Mouse (Mus musculus): ENCODE measurements around the gene Uvrag. TPM values are rescaled to one million over a fixed set of nuclear protein-coding genes. Genes with fewer than 3 reads are reported as not detected.
A peak's percentile ranks its signal among the peaks of the same experiment; 100 is the strongest.

Gene Uvrag
- polyA plus RNA-seq, 1 experiment from 2014 or later, result 19.1 TPM

DNA sequence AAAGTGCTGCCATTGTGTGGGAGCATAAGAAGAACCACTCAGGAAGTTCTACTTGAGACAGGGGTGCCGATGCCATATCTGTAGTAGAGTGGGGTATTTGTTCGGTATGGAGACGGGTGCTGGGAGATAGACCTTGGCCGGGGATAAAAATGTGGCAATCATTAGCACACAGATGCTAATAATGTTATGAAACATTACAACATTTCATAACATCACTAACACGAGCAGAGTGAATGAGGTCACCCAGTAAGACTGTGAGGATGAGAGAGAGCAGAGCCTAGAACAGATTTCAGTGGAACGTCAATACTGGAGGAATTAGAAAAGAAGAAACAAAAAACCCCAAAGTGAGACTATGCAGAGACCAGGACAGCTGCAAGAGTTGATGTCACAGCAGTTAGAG is 116.2 kb downstream of the Uvrag start:
- Histone ChIP-seq H3K4me2 (no peak overlapping the region), H3K36me3 (no peaks in the 10 kb centered on the region), H3K4me1 (peaks cover 16% of the 10 kb centered on the region), H3K4me3 (replicated peaks) (no peak overlapping the region), H3K27ac (no peak overlapping the region), H3K27me3 (no peaks in the 10 kb centered on the region), H3K9me3 (replicated peaks) (no peaks in the 10 kb centered on the region), H3K9ac (no peak overlapping the region)
- no peak for ATAC-seq (replicated peaks; ENCODE audit: low FRiP score)
- 92% methylated on average over 6 of the region's 6 CpGs for WGBS

DNA sequence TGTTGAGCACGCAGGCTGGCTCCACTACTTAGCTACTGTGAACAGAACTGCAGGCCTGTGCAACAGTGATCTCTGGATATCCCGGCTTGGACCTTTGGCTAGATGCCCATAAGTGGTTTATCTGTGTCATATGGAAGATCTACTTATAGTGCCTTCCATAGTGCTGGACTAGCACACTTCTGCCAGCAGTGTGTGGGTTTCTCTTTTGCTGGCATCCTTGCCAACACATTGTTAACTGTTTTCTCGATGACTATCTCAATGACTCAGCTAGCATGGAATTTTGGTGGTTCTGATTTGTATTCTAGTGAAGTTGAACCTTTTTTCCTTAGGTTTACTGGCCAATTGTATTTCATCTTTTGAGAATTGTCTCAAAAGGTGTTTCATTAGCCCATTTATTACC is 117.0 kb downstream of the Uvrag start:
- Histone ChIP-seq H3K27ac (no peak overlapping the region), H3K4me3 (replicated peaks) (no peak overlapping the region), H3K27me3 (no peaks in the 10 kb centered on the region), H3K9ac (no peak overlapping the region), H3K36me3 (no peaks in the 10 kb centered on the region), H3K9me3 (replicated peaks) (no peaks in the 10 kb centered on the region), H3K4me2 (no peak overlapping the region), H3K4me1 (peaks cover 20% of the 10 kb centered on the region)
- 87% methylated on average over 3 of the region's 3 CpGs for WGBS
- no peak for ATAC-seq (replicated peaks; ENCODE audit: low FRiP score)

DNA sequence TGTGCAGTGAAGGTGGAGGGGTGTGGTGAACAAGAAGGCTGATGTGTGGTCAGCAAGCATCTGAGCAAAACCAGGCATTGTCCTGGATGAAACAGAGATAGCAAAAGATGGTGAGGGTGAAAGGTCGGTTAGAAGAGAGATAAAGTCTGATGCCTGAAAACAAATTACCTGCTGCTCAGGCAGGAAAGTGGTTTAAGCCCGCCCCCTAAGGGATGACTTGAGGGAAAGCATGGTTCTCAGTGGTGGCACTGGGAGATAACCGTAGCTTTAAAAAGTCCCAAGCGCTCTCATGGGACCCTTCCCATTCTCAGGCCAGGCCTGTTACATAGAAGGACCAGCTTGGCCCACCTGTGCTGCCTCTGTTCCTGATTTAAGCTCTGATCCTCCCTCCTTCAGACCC is 119.7 kb downstream of the Uvrag start:
- no peaks in the 10 kb centered on the region for H3K36me3 ChIP-seq
- no peaks in the 10 kb centered on the region for H3K9me3 ChIP-seq (replicated peaks)
- peaks cover 21% of the 10 kb centered on the region for H3K4me1 ChIP-seq
- no peak for ATAC-seq (replicated peaks; ENCODE audit: low FRiP score)
- H3K4me3 ChIP-seq (replicated peaks), result no peak overlapping the region
- 46% methylated on average over 4 of the region's 4 CpGs for WGBS
- no peaks in the 10 kb centered on the region for H3K27me3 ChIP-seq
- H3K27ac ChIP-seq, result no peak overlapping the region
- H3K4me2 ChIP-seq, result no peak overlapping the region
- H3K9ac ChIP-seq, result no peak overlapping the region

DNA sequence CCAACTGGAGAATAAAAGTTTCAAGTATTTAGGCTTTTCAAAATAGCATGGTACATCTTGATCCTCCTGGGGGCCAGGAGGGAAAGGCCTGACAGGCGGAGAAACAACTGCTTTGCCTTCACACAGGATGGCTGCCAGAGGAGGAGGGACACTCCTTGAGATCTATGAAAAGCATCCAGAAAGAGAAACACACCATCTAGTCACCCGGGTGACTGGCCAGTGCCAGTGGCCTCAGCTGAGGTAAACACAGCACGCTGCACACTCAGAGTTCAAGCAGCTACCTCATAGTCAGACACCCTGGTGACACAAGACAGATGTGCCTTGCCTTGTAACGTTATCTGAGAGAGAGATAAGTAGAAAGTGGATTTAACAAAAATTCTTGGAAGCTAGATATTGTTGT is 120.6 kb downstream of the Uvrag start:
- 0 out of 2 replicates have a peak overlapping the region, but pooled peaks have one; percentile 5 for H3K27ac ChIP-seq
- peaks cover 29% of the 10 kb centered on the region for H3K4me1 ChIP-seq
- H3K9ac ChIP-seq, result no peak overlapping the region
- no peak for ATAC-seq (replicated peaks; ENCODE audit: low FRiP score)
- no peaks in the 10 kb centered on the region for H3K9me3 ChIP-seq (replicated peaks)
- WGBS, result 38% methylated on average over 4 of the region's 4 CpGs
- no peak overlapping the region for H3K4me2 ChIP-seq
- no peak overlapping the region for H3K4me3 ChIP-seq (replicated peaks)
- H3K27me3 ChIP-seq, result no peaks in the 10 kb centered on the region
- H3K36me3 ChIP-seq, result no peaks in the 10 kb centered on the region

GRCm38 (mm10) chr7:99017224-99017844 is 123.6 kb downstream of the Uvrag start:
- H3K4me1 ChIP-seq, result peaks cover 34% of the 10 kb centered on the region
- WGBS, result 77% methylated on average over 2 of the region's 2 CpGs
- no peaks in the 10 kb centered on the region for H3K9me3 ChIP-seq (replicated peaks)
- no peak overlapping the region for H3K27ac ChIP-seq
- no peaks in the 10 kb centered on the region for H3K36me3 ChIP-seq
- H3K9ac ChIP-seq, result no peak overlapping the region
- no peak for ATAC-seq (replicated peaks; ENCODE audit: low FRiP score)
- H3K4me3 ChIP-seq (replicated peaks), result no peak overlapping the region
- no peaks in the 10 kb centered on the region for H3K27me3 ChIP-seq
- H3K4me2 ChIP-seq, result no peak overlapping the region

- no peak for ATAC-seq (replicated peaks; ENCODE audit: low FRiP score)
- H3K4me3 ChIP-seq (replicated peaks), result no peak overlapping the region
- H3K9me3 ChIP-seq (replicated peaks), result no peaks in the 10 kb centered on the region
- peaks cover 36% of the 10 kb centered on the region for H3K4me1 ChIP-seq
- H3K4me2 ChIP-seq, result peak overlapping the region; percentile 42
- H3K27me3 ChIP-seq, result no peaks in the 10 kb centered on the region
- H3K9ac ChIP-seq, result no peak overlapping the region
- no peak overlapping the region for H3K27ac ChIP-seq
- H3K36me3 ChIP-seq, result no peaks in the 10 kb centered on the region
- WGBS, result 48% methylated on average over 8 of the region's 8 CpGs
Observed at GRCm38 (mm10) chr7:99015914-99016313, 125.0 kb downstream of the Uvrag start.

DNA sequence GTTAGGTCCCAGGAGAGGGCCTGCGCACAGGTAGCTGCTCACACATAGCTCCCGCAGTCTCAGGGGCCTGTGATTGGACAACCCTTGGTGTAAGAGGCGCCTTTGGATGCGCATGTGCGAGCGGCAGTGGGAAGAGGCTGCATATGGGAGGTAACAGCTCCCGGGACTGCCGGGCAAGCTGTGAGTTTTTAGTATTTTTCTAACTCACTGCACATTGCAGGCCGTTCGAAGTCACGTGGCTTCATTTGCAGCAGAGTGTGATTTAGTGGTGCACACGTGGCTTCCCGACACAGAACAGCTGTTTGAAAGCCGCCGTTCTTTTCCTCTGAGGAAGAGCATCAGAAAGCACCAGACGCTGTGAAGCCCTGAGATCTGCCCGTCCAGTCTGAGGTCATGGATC is 125.5 kb downstream of the Uvrag start:
- no peaks in the 10 kb centered on the region for H3K9me3 ChIP-seq (replicated peaks)
- H3K9ac ChIP-seq, result no peak overlapping the region
- H3K4me2 ChIP-seq, result peak overlapping the region; percentile 42
- 22% methylated on average over 17 of the region's 17 CpGs for WGBS
- peak overlapping the region; percentile 1; the same call in 1 of the 2 replicates for H3K4me3 ChIP-seq (replicated peaks)
- H3K4me1 ChIP-seq, result peaks cover 32% of the 10 kb centered on the region
- ATAC-seq (replicated peaks; ENCODE audit: low FRiP score), result peak; percentile 77
- H3K27me3 ChIP-seq, result no peaks in the 10 kb centered on the region
- H3K36me3 ChIP-seq, result no peaks in the 10 kb centered on the region
- peak overlapping the region; percentile 32; the same call in 1 of the 2 replicates for H3K27ac ChIP-seq

GRCm38 (mm10) chr7:99014620-99015019 is 126.3 kb downstream of the Uvrag start:
- H3K27me3 ChIP-seq, result no peaks in the 10 kb centered on the region
- H3K9ac ChIP-seq, result no peak overlapping the region

DNA sequence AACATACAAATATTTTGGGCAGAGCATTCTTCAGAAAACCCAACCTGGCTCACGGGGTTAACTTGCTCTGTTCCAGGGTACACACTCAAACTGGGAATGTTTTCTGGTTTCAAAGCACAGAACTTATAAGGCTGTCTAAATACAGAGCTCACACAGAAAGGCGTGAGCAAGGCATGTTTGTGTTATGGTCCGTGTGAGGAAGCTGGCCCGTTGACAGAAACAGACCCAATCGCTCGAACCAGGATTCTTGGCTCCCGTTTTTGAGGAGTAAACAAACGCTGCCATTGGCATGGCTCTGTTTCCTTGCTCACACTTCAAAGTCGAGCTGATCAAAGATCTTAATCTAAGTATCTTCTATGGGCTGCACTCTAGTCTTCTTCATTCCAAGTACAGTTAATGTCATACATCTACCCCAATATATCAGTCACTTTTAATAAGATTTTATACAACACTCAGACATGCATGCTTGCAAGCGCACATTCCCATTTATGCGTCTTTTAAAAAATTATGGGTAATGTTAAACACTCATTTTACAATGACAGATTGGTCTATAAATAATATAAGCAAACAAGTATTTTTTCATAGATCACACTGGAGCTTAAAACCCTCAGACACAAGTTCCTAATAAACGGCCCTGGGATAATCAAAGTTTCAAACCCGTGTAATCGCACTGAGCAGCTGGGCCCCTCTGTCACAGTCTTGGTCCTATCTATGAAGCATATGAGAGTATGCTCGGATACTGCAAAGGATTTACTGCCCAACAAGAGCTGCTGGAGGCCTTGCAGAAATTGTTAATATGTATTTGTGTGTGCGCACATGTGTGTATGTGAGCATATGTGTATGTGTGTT is 133.2 kb downstream of the Uvrag start:
- 71% methylated on average over 16 of the region's 16 CpGs for WGBS
- no peak for ATAC-seq (replicated peaks; ENCODE audit: low FRiP score)
- no peaks in the 10 kb centered on the region for H3K27me3 ChIP-seq
- H3K9ac ChIP-seq, result no peak overlapping the region
- no peak overlapping the region for H3K4me3 ChIP-seq (replicated peaks)
- H3K4me1 ChIP-seq, result peaks cover 7% of the 10 kb centered on the region; the same call in 1 of the 2 replicates
- no peaks in the 10 kb centered on the region for H3K9me3 ChIP-seq (replicated peaks)
- H3K4me2 ChIP-seq, result no peak overlapping the region
- 0 out of 2 replicates have a peak, but pooled peaks cover 4% of the 10 kb centered on the region for H3K36me3 ChIP-seq
- H3K27ac ChIP-seq, result 0 out of 2 replicates have a peak overlapping the region, but pooled peaks have one; percentile 4

More at GRCm38 (mm10) chr7:99014620-99015019, 126.3 kb downstream of the Uvrag start:
- Histone ChIP-seq H3K36me3 (no peaks in the 10 kb centered on the region), H3K4me1 (peaks cover 26% of the 10 kb centered on the region), H3K9me3 (replicated peaks) (no peaks in the 10 kb centered on the region), H3K27ac (no peak overlapping the region), H3K4me2 (no peak overlapping the region), H3K4me3 (replicated peaks) (no peak overlapping the region)
- no peak for ATAC-seq (replicated peaks; ENCODE audit: low FRiP score)
- 65% methylated on average over 4 of the region's 4 CpGs for WGBS

DNA sequence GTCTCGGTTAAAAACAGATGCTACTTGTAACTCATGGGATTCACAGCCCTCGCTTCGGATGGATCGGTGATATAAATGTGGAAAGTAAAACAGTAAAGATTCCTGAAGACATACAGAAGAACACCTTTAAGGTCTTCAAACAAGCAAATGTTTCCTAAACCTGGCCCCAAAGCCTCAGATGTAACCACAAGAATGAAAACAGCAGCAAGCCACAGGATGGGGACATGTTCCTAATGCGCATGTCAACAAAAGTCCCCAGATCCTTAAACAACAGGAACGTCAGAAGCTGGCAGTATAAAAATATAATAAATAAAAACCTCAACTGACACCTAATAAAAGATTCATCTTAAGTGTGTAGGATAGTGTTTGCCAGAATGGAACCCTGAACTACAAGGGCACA is 137.7 kb downstream of the Uvrag start:
- WGBS, result 80% methylated on average over 6 of the region's 6 CpGs
- Histone ChIP-seq H3K4me3 (replicated peaks) (no peak overlapping the region), H3K9ac (no peak overlapping the region), H3K9me3 (replicated peaks) (no peaks in the 10 kb centered on the region), H3K4me2 (no peak overlapping the region), H3K27ac (no peak overlapping the region), H3K4me1 (no peaks in the 10 kb centered on the region), H3K27me3 (no peaks in the 10 kb centered on the region), H3K36me3 (0 out of 2 replicates have a peak, but pooled peaks cover 4% of the 10 kb centered on the region)
- no peak for ATAC-seq (replicated peaks; ENCODE audit: low FRiP score)

DNA sequence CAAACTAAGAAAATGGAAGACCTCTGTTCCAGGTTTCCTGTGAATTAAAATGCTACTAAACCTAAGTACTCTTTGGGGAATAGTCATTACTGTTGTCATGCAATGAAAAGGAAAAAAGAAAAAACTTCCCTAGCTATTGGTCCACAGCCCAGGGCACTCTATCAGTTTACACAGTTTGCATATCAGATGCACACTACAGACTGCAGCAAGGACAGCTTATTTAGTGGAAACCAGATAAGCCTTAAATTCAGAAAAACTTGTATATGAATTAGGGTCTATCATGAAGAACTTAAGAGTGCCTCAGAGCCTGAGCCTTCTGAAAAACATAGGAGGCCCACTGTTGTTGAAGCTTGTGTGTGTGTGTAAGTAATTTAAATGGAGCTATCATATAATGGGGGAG is 142.2 kb downstream of the Uvrag start:
- H3K9me3 ChIP-seq (replicated peaks), result no peaks in the 10 kb centered on the region
- no peak overlapping the region for H3K4me3 ChIP-seq (replicated peaks)
- no peak overlapping the region for H3K27ac ChIP-seq
- H3K4me2 ChIP-seq, result no peak overlapping the region
- no peak overlapping the region for H3K9ac ChIP-seq
- ATAC-seq (replicated peaks; ENCODE audit: low FRiP score), result no peak
- no peaks in the 10 kb centered on the region for H3K27me3 ChIP-seq
- H3K36me3 ChIP-seq, result 0 out of 2 replicates have a peak, but pooled peaks cover 4% of the 10 kb centered on the region
- H3K4me1 ChIP-seq, result peaks cover 7% of the 10 kb centered on the region; the same call in 1 of the 2 replicates

GRCm38 (mm10) chr7:98997760-98998159 is 143.2 kb downstream of the Uvrag start:
- Histone ChIP-seq H3K4me1 (peaks cover 7% of the 10 kb centered on the region; the same call in 1 of the 2 replicates), H3K27me3 (no peaks in the 10 kb centered on the region), H3K27ac (no peak overlapping the region), H3K9me3 (replicated peaks) (no peaks in the 10 kb centered on the region), H3K4me2 (no peak overlapping the region), H3K9ac (no peak overlapping the region), H3K4me3 (replicated peaks) (no peak overlapping the region), H3K36me3 (no peaks in the 10 kb centered on the region)
- 82% methylated on average over 7 of the region's 7 CpGs for WGBS
- no peak for ATAC-seq (replicated peaks; ENCODE audit: low FRiP score)
